Mouse (Mus musculus) layer of hippocampus, adult 18-20 months (tissue): ENCODE measurements at regions not wholly inside any gene's neighbourhood (a gene's known extent, or its start where the extent isn't known, plus 50 kb on each side); places are given as distances from the start of the nearest gene placed in this dataset.

Source experiments
- DNase-seq, 2 experiments: peaks; one replicate each; pipeline ENCODE4 v3.0.0; 2022; ENCODE audit warnings: low spot score in 2 of 2

- DNase-seq = no peak
These were observed 197.1 kb upstream of the Arrdc4 start for GRCm38 (mm10) chr7:68945886-68946863.

GRCm38 (mm10) chr7:68930627-68931334 is 181.7 kb upstream of the Arrdc4 start:
- no peak for DNase-seq

GRCm38 (mm10) chr7:68929669-68930068 is 180.6 kb upstream of the Arrdc4 start:
- DNase-seq = no peak

DNA sequence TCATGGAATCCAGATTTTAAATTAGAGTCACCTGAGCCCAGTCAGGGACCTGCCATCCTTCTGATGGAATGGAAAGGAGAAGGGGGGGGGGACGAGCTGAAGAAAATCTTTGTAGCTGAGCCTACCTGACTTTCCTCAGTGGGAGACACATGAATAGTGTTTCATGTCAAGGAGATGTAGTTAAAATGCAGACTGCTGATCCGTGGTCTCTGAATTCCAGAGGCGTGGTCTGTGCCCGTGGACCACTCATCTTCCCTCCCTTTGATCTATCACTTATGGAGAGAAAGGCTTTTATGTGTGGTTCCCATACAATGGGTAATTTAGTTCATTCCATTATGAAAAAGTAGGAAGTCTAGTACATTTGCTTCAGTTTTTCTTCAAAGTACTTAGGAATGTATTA is 176.6 kb upstream of the Arrdc4 start:
- no peak for DNase-seq

DNA sequence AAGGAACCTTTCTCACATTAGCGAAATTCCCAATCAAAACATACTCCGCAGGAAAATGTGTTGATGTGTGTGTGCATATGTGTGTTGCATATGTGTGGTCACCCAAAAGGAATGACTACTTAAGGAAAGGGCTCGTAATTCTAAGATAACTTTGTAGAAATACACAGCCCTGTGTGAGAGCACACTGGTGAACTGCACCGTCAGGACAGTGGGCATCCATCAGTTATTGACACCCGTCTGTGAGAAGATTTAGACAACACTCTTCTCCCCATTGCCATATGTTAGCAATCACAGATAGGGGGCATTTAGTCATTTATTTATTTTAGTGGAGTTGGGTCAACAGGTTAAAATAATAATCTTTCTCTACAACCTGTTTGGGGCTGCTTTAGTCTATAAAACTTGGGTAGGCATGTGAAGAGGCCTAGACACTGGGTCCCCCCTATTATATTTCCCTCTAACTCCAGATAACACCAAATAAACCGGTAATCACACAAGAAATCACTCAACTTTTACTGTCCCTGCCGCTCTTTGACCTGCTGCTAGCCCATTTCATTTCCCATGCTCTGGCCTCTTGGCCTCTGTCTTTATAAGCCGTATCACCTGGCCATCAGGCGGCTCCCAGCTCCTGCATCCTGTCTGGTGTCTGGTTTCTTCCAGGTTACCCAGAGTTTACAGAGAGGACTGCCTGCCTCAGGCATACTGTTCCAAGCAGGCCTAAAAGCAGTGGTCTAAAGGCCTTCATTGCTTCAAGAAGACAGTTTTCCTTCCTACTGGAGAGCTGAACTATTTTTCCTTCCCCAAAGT is 169.8 kb upstream of the Arrdc4 start:
- DNase-seq = no peak

- no peak for DNase-seq
These were observed 168.8 kb upstream of the Arrdc4 start for GRCm38 (mm10) chr7:68917876-68918200.

DNA sequence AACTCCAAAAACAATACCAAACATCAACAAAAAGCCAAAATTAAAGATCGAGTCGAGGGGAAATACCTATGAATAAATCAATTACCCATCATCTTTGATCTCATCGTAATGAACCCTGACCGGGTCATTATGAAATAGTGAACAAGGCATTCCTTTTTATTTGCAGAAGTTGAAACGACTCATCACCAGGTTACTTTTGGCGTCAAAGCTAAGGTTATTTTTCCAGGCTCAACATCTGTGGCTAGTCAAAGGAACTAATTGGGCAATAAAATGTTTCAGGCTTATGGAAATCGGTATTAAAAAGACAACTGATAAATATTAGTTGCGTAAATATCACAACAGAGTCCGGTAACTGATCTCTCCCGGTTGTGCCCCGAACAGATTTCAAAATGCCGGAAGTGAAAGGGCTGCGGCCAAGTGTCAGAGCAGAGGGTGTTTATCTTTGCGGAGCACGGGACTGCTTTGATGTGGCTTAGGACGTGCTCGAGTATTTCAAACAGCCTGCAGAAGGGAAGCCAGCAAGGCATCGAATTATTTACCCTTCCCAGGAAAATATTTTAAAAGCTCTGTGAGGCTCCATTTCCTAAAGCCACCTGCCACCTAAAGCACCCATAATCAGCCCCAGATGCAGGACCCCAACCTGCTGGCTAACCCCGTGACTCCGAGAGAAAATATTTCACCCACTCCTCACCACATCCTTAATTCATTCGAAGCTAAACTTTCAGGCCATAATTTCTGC is 168.3 kb upstream of the Arrdc4 start:
- no peak for DNase-seq

DNA sequence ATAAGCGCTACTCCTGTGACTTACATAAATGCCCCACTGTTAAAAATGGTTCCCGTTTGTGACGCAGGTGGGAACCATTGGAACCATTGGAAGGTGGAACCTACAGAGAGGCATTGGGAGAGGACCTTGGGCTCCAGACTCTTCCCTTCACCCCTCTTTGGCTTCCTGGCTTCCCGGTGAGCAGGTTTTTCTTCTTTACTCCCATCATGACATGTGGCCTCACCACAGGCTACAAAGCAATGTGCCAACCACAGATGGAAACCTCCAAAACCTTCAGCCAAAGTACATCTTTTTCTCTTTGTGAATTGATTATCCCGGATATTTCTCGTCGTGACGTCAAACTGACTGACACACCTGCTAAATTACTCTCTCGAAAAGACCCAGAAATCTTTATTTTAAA is 166.9 kb upstream of the Arrdc4 start:
- no peak for DNase-seq

DNA sequence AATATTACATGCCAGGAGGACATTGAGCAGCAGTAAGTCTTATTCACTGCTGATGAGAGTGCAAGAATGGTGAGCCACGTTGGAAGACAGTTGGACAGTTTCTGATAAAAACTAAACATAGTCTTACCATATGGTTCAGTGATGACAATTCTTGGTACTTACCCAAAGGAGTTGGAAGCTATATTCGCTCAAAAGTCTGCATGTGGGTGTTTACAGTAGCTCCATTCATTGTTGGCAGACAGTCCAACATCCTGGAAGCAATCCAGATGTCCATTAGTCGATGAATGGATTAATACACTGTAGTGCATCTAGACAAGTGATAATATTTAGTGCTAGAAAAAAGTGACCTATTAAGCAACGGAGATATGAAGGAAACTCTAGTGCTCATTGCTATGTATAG is 165.3 kb upstream of the Arrdc4 start:
- peak; percentile 17 to 68 for DNase-seq

GRCm38 (mm10) chr7:68911989-68912655 is 163.1 kb upstream of the Arrdc4 start:
- no peak for DNase-seq

DNA sequence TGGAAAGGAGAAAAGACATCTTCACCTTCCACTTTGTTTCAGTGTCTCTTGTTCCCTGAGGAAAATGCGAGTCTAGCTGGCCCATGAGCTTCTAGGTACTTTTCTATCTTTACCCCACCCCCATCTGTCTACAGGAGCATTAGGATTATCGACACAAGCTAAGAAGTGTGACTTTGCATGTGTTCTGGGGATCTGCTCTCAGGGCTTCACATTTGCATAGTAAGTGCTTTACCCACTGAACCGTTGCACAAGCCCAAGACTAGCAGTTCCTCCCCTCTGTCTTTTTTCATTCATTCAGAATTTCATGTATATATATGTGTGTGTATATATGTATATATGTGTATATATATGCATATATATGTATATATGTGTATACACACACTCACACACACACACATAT is 162.5 kb upstream of the Arrdc4 start:
- DNase-seq = no peak

DNA sequence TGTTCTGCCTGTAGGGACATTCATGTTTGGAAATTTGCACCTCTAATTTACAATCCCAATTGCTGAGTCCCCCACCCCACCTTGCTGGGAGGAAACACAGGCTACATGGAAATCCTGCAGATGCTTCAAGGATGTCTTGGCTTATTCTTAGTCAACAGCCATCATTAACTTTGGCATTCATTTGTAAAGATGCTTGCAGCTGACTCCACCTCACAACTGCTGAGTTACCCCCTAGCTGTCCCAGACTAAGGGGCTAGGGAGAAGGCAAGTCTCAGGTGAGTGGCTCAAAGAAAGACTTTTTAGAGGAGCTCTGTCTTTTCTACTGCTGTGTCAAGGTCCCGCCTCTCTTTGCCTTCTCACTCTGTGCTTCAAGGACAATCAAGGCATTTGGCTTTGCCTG is 160.7 kb upstream of the Arrdc4 start:
- no peak for DNase-seq

- peak in 1 of 2 experiments; percentile 41 for DNase-seq
These were observed 159.4 kb upstream of the Arrdc4 start for GRCm38 (mm10) chr7:68908401-68908834.

- no peak for DNase-seq
These were observed 158.8 kb upstream of the Arrdc4 start for GRCm38 (mm10) chr7:68907867-68908266.

GRCm38 (mm10) chr7:68906771-68907395 is 157.8 kb upstream of the Arrdc4 start:
- DNase-seq = no peak

DNA sequence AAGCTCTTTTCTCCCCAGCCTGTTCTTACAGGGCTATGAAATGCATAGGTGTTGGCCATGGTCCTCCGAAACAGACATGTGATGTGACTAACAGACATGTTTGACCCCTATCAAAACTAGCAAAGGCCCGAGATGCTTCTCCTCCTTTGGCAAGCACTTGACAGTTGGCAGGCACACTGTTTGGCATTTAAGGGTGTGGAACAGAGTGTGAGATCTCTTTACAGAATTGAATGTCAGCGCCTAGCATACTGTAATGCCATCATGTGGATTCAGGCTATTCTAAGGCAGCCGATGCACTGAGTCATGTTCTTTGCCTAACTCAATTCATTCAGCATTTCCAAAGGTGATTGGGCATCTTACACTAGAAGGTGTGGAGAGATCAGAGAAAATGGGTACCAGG is 156.8 kb upstream of the Arrdc4 start:
- peak in 1 of 2 experiments; percentile 24 for DNase-seq

DNA sequence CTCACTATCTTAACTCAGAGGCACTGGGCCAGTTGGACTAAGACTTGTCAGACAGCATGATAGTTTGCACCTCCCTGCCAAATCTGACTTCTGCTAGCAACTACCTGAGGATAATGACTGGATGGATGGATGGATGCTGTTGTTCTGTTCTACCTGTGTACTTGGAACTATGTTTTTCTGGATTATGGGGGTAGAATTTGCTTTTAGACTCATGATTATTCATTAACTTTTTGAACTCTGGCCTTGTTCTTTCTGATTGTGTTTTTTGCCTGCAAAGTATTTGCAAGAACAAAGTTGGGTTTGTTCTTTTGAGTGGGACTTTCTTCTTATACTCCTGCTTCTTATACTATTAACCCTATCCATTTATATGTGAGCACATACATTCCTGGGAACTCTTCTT is 137.1 kb upstream of the Arrdc4 start:
- no peak for DNase-seq

DNA sequence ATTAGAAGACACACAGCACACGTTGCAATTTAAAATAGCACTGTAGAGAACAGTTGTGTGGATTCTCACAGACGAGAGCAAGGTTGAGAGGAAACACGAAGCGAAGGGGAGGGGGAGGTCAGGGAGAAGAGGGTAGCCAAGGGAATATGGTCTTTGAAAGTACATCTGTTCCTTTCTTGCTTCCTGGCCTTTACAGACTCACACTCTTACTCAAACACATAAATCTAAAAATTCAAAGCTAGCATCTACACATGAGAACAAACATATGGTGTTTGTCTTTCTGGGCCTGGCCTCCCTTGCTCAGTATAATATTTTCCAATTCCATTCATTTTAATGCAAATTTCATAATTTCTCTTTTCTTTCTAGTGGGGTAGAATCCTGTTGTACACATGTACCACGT is 124.0 kb upstream of the Arrdc4 start:
- peak in 1 of 2 experiments; percentile 19 for DNase-seq

DNA sequence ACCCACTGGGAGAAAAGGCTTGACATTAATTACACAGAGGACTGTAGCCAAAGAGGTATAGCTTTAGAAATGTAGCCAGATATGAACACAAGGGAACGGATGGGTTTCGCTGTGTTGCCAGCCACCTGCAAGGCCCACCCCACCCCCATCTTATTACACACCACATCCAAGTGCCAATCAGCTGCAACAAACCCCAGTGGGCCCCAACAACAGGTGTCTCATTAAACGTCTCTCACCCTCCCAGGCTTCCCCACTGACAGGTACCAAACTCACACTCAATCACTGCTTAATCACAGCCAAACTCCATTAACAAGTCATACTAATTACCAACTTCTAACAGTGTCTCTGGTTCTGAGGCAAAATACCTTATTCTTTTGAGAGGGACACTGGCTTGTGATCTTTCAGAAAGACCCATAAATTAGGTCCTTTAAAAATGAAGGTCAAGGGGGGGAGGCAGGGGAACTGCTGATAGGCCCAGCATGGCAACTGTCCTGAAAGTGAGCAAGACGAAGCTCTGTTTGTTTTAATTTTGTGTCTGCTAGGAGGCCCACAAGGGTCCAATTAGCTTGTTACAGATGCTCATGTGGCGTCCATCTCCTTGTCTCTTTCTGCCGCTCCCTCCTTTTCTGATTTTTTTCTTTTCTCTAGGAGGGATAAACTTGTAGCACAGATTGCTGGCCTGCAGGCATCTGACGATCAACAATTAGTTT is 115.4 kb upstream of the Arrdc4 start:
- DNase-seq = no peak
